Mouse (Mus musculus) liver, embryonic 14.5 days (tissue): ENCODE measurements around the gene Hdac4. TPM values are rescaled to one million over a fixed set of nuclear protein-coding genes. Genes with fewer than 3 reads are reported as not detected.

Experiments
- ATAC-seq: fragments of 200-750 bp; cut with Nextera tagmentation; 2 replicates; pipeline ENCODE4 v1.8.0; 2017; ENCODE audit warnings: moderate number of reproducible peaks, mild to moderate bottlenecking, moderate library complexity; ENCODE audit not compliant: insufficient read depth
- DNase-seq, 3 experiments: peaks; one replicate each; pipeline ENCODE4 v3.0.0-alpha.2; 2012 to 2013; ENCODE audit warnings: low read depth in 3 of 3, low spot score in 3 of 3
- H3K27ac ChIP-seq: fragments of 300-500 bp; sonication (generic); 2 replicates; pipeline ENCODE4 v1.5.1; 2014; ENCODE audit warnings: moderate library complexity, mild to moderate bottlenecking, control low read depth, inconsistent platforms
- H3K27me3 ChIP-seq: fragments of 300-500 bp; sonication (generic); 2 replicates; pipeline ENCODE4 v1.6.1; 2014; ENCODE audit warnings: mild to moderate bottlenecking, low read length, moderate library complexity; ENCODE audit not compliant: control insufficient read depth, insufficient read depth
- H3K36me3 ChIP-seq: fragments of 300-500 bp; sonication (generic); replicated peaks from 2 replicates; pipeline ENCODE4 v1.6.1; 2014; ENCODE audit warnings: low read depth; ENCODE audit not compliant: control insufficient read depth, insufficient read depth
- H3K4me1 ChIP-seq, 2 experiments: fragments of 200-500 bp in 1 of 2; fragments of 300-500 bp in 1 of 2; sonication (generic) in 1 of 2; replicated peaks; 2 replicates each; pipeline ENCODE4 v1.6.1; 2012 to 2014; ENCODE audit warnings: antibody characterized with exemption in 1 of 2, inconsistent platforms in 1 of 2, low read length in 1 of 2; ENCODE audit not compliant: control insufficient read depth in 2 of 2, insufficient read depth in 2 of 2
- H3K4me2 ChIP-seq: fragments of 300-500 bp; sonication (generic); 2 replicates; pipeline ENCODE4 v1.6.1; 2014; ENCODE audit warnings: low read depth, mild to moderate bottlenecking, control low read depth, moderate library complexity
- H3K4me3 ChIP-seq, 2 experiments: fragments of 200-500 bp in 1 of 2; fragments of 300-500 bp in 1 of 2; sonication (generic) in 1 of 2; 2 replicates each; pipeline ENCODE4 v1.5.1; 2012 to 2014; ENCODE audit warnings: low read depth in 2 of 2, low read length in 2 of 2, mild to moderate bottlenecking in 2 of 2, control low read depth in 1 of 2, inconsistent platforms in 1 of 2, moderate library complexity in 1 of 2; ENCODE audit not compliant: insufficient read depth in 1 of 2
- H3K9ac ChIP-seq: fragments of 300-500 bp; sonication (generic); replicated peaks from 2 replicates; pipeline ENCODE4 v1.6.1; 2014; ENCODE audit warnings: mild to moderate bottlenecking, control low read depth, moderate library complexity
- H3K9me3 ChIP-seq: fragments of 300-500 bp; sonication (generic); 2 replicates; pipeline ENCODE4 v1.6.1; 2016; ENCODE audit warnings: low read length, mixed read lengths; ENCODE audit not compliant: control insufficient read depth
- CTCF ChIP-seq: IDR thresholded peaks from 2 replicates; pipeline ENCODE4 v1.5.1; 2016; ENCODE audit warnings: antibody characterized with exemption, low read depth, control low read depth
- EP300 ChIP-seq: IDR thresholded peaks from 2 replicates; pipeline ENCODE4 v1.6.1; 2016; ENCODE audit warnings: antibody characterized with exemption, low read depth
- WGBS: fragments of 180-500 bp; shearing (Covaris S2); extraction: QIAGEN DNeasy Blood & Tissue Kit; methylation state at CpG from one replicate; pipeline ENCODE4 v1.1.7; 2014; ENCODE audit not compliant: insufficient replicate concordance; 5-methylcytosine and 5-hydroxymethylcytosine counted together
- polyA plus RNA-seq, 2 experiments: library from polyadenylated mRNA; depleted of rRNA in 1 of 2; stranded (reverse) in 1 of 2; unstranded in 1 of 2; fragments of >200 nt; fragmentation: Nextera tagmentation in 1 of 2; extraction: Ambion mirVana in 1 of 2; gene quantifications; 2 replicates each; pipeline versions ENCODE4 v1.2.1 to v1.2.3; 2012 to 2014

Gene Hdac4
- polyA plus RNA-seq, 2 experiments = 1.5 to 3.1 TPM

DNA sequence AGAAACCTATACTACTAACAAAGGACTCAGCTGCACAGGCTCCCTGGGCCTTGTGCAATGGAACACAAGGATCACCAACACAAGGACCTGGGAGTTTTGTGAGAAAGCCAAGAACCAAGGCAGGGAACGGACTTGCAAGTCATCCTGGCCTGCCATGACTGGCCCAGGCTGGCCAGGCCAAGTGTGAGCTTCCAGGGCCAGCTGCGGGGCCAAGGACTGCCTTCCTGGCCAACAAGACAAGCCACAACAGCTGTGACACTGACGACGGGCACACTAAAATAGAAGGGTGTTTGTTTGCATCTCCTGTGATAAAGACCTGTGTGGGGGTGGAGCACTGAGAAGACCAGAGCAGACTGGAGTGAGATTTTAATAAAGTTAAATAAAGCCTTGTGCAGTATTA is 96.0 kb downstream of the Hdac4 start:
- Histone ChIP-seq H3K27me3 (no peaks in the 10 kb centered on the region), H3K4me2 (no peak overlapping the region), H3K9me3 (no peaks in the 10 kb centered on the region), H3K4me1 (peaks cover 0 to 8% of the 10 kb centered on the region in 2 experiments; a peak in 2 of 4 replicates), H3K36me3 (no peaks in the 10 kb centered on the region), H3K27ac (no peak overlapping the region), H3K9ac (no peak overlapping the region), H3K4me3 (no peak overlapping the region)
- ATAC-seq (no peak), DNase-seq (no peak)
- WGBS = 29% methylated on average over 4 of the region's 4 CpGs
- TF ChIP-seq CTCF (no peak), EP300 (no peak)

DNA sequence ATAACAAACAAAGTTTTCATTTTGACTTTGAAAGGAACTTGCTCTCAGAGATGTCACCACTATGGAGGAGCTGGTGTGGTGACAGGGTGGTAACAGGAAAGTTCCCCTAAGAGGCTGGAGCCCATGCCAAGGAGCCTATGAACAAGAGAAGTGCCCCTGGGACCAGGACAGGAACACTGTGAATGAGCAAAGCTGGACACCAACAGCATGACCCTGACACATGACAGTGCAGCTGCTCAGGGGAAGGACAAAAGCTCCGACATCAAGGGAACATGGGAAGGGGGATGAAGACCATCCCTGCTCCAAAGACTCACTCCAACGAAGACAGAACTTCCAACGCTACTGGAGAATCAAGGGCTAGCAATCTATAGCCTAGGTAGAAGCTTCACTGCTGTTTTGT is 97.0 kb downstream of the Hdac4 start:
- TF ChIP-seq EP300 (no peak), CTCF (no peak)
- 77% methylated on average over 3 of the region's 3 CpGs for WGBS
- ATAC-seq (no peak), DNase-seq (no peak)
- Histone ChIP-seq H3K4me2 (no peak overlapping the region), H3K36me3 (no peaks in the 10 kb centered on the region), H3K27ac (no peak overlapping the region), H3K4me1 (peaks cover 0 to 8% of the 10 kb centered on the region in 2 experiments; a peak in 2 of 4 replicates), H3K27me3 (no peaks in the 10 kb centered on the region), H3K4me3 (no peak overlapping the region), H3K9me3 (no peaks in the 10 kb centered on the region), H3K9ac (no peak overlapping the region)

DNA sequence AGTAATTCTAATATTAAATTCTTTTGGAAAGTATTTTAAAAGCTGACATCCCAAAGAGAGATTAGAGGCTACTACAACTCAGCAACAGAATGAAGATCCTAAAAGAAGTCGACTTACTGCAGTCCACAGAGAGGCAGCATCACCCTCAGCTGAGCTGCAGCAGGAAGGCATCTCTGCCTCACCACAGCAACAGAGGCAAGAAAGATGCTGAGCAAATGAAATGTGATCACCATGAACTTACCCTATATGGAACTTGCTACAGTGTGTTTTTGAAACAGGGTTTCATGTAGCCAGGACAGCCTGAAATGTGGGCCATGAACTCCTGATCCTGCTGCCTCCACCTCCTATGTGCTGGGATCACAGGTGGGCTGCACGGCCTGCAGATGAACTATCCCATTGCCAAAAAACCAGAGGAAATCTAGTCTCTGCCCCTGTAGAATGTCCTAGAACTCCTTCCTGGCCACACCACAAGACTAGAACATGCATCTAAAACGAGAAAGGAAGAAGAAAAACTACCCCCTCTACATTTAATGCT is 98.4 kb downstream of the Hdac4 start:
- TF ChIP-seq EP300 (no peak), CTCF (no peak)
- no peak for DNase-seq
- WGBS = 52% methylated on average over 3 of the region's 3 CpGs

DNA sequence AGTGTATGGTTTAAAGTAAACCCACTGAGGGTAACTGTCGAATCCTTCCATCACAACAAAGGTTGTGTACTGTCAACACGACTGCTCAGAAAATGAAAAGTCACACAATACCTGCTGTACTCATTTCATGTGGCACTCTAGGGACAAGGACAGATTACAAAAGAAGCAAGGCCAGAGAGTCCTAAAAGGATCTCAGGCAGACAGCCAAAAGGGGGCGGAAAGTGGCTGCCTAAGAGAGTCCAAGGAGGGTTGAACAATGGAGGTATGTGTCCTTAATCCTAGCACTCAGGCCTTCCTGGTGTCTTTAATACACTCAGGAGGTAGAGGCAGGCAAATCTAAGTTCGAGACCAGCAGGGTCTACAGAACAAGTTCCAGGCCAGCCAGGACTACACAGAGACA is 103.2 kb downstream of the Hdac4 start:
- 63% methylated on average over 4 of the region's 4 CpGs for WGBS
- Histone ChIP-seq H3K9me3 (no peaks in the 10 kb centered on the region), H3K27me3 (no peaks in the 10 kb centered on the region), H3K27ac (no peak overlapping the region), H3K36me3 (no peaks in the 10 kb centered on the region), H3K9ac (no peak overlapping the region), H3K4me3 (no peak overlapping the region), H3K4me1 (0 out of 4 replicates have a peak, but pooled peaks cover 0 to 2% of the 10 kb centered on the region in 2 experiments), H3K4me2 (no peak overlapping the region)
- no peak for DNase-seq
- TF ChIP-seq EP300 (no peak), CTCF (no peak)
- ATAC-seq = no peak

More for the DNA sequence above, 98.4 kb downstream of the Hdac4 start:
- Histone ChIP-seq H3K4me2 (no peak overlapping the region), H3K27ac (no peak overlapping the region), H3K4me1 (peaks cover 0 to 5% of the 10 kb centered on the region in 2 experiments; a peak in 2 of 4 replicates), H3K27me3 (no peaks in the 10 kb centered on the region), H3K4me3 (no peak overlapping the region), H3K9ac (no peak overlapping the region), H3K9me3 (no peaks in the 10 kb centered on the region), H3K36me3 (no peaks in the 10 kb centered on the region)
- no peak for ATAC-seq

DNA sequence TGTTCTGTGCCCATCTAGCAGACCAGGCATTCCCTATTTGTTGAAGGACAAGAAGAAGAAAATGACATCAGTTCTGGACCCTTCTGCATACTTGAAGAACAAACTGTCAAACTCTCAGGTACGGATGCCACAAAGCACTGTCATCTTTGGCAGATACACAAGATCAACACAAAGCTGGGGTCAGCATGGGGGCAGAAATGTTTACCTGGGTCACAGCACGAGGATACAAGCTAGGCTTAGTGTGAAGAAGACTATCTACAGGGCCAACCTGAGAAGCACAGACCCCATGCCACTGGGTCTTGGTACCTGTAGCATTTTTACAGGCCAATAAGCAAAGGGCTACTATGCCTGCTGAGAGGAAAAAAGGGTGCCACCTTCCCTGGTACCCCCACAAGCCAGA is 107.7 kb downstream of the Hdac4 start:
- ATAC-seq = no peak
- H3K27me3 ChIP-seq = no peaks in the 10 kb centered on the region
- no peak for DNase-seq
- WGBS = 38% methylated on average over 2 of the region's 2 CpGs
- no peak overlapping the region for H3K4me2 ChIP-seq
- H3K4me1 ChIP-seq = peaks cover 5 to 11% of the 10 kb centered on the region in 2 experiments
- no peak overlapping the region for H3K4me3 ChIP-seq
- no peak for TF ChIP-seq CTCF
- H3K27ac ChIP-seq = no peak overlapping the region
- no peaks in the 10 kb centered on the region for H3K9me3 ChIP-seq
- no peak overlapping the region for H3K9ac ChIP-seq
- no peaks in the 10 kb centered on the region for H3K36me3 ChIP-seq

DNA sequence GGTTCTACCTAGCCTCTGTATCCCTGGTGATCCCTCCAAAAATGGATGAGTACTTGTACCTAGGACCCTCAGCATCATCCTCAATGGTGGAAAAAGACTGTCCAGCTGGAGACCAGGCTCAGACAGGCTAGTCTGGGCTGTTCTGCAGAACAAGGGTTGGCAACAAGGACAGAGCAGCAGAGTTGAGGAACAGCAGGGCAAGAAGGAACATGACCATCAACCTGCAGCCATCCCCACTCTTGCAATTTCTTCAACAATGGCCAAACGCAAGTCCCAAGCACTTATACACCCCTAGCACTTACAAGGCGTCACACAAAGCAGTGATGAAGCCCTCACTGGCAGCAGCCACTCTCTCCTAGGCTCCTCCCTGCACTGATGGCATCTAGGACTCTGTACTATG is 108.2 kb downstream of the Hdac4 start:
- TF ChIP-seq CTCF (no peak), EP300 (no peak)
- no peak overlapping the region for H3K4me2 ChIP-seq
- 77% methylated on average over 2 of the region's 2 CpGs for WGBS
- no peaks in the 10 kb centered on the region for H3K9me3 ChIP-seq
- H3K36me3 ChIP-seq = no peaks in the 10 kb centered on the region
- H3K9ac ChIP-seq = no peak overlapping the region
- H3K27me3 ChIP-seq = no peaks in the 10 kb centered on the region
- H3K27ac ChIP-seq = no peak overlapping the region
- no peak overlapping the region for H3K4me3 ChIP-seq
- DNase-seq = no peak
- peaks cover 5 to 11% of the 10 kb centered on the region in 2 experiments for H3K4me1 ChIP-seq
- ATAC-seq = no peak
